Mouse (Mus musculus) kidney, embryonic 16.5 days (tissue): ENCODE results near the gene Gm16181. TPM values are rescaled to one million over a fixed set of nuclear protein-coding genes. Genes with fewer than 3 reads are reported as not detected.

ENCODE experiments used
- ATAC-seq: fragments of 200-750 bp; cut with Nextera tagmentation; 2 replicates; pipeline ENCODE4 v1.8.0; 2017; ENCODE audit warnings: moderate TSS enrichment; ENCODE audit not compliant: low FRiP score, low TSS enrichment
- H3K27ac ChIP-seq: fragments of 300-500 bp; sonication (generic); 2 replicates; pipeline ENCODE4 v1.5.1; 2014; ENCODE audit warnings: low read length
- H3K27me3 ChIP-seq: fragments of 300-500 bp; sonication (generic); 2 replicates; pipeline ENCODE4 v1.6.1; 2014; ENCODE audit warnings: low read length, control low read depth, mixed read lengths; ENCODE audit not compliant: insufficient read depth
- H3K36me3 ChIP-seq: fragments of 300-500 bp; sonication (generic); 2 replicates; pipeline ENCODE4 v1.6.1; 2014; ENCODE audit warnings: low read length, control low read depth, mixed read lengths; ENCODE audit not compliant: insufficient read depth
- H3K4me1 ChIP-seq: fragments of 300-500 bp; sonication (generic); 2 replicates; pipeline ENCODE4 v1.6.1; 2014; ENCODE audit warnings: low read length, control low read depth, mixed read lengths; ENCODE audit not compliant: insufficient read depth
- H3K4me2 ChIP-seq: fragments of 300-500 bp; sonication (generic); replicated peaks from 2 replicates; pipeline ENCODE4 v1.6.1; 2014; ENCODE audit warnings: low read depth, low read length
- H3K4me3 ChIP-seq: fragments of 300-500 bp; sonication (generic); 2 replicates; pipeline ENCODE4 v1.5.1; 2014; ENCODE audit warnings: mild to moderate bottlenecking, low read length
- H3K9ac ChIP-seq: fragments of 300-500 bp; sonication (generic); replicated peaks from 2 replicates; pipeline ENCODE4 v1.6.1; 2014; ENCODE audit warnings: low read length
- H3K9me3 ChIP-seq: fragments of 300-500 bp; sonication (generic); 2 replicates; pipeline ENCODE4 v1.6.1; 2016; ENCODE audit warnings: low read length, control low read depth
- WGBS: fragments of 180-500 bp; shearing (Covaris S2); extraction: QIAGEN DNeasy Blood & Tissue Kit; methylation state at CpG from one replicate; pipeline ENCODE4 v1.1.7; 2014; 5-methylcytosine and 5-hydroxymethylcytosine counted together
- polyA plus RNA-seq: library from polyadenylated mRNA; unstranded; fragments of >200 nt; fragmentation: Nextera tagmentation; extraction: Ambion mirVana; gene quantifications from 2 replicates; pipeline ENCODE4 v1.2.1, GENCODE M21; 2015

The Gm16181 gene
- polyA plus RNA-seq, 1 experiment from 2014 or later: 0.56 TPM

DNA sequence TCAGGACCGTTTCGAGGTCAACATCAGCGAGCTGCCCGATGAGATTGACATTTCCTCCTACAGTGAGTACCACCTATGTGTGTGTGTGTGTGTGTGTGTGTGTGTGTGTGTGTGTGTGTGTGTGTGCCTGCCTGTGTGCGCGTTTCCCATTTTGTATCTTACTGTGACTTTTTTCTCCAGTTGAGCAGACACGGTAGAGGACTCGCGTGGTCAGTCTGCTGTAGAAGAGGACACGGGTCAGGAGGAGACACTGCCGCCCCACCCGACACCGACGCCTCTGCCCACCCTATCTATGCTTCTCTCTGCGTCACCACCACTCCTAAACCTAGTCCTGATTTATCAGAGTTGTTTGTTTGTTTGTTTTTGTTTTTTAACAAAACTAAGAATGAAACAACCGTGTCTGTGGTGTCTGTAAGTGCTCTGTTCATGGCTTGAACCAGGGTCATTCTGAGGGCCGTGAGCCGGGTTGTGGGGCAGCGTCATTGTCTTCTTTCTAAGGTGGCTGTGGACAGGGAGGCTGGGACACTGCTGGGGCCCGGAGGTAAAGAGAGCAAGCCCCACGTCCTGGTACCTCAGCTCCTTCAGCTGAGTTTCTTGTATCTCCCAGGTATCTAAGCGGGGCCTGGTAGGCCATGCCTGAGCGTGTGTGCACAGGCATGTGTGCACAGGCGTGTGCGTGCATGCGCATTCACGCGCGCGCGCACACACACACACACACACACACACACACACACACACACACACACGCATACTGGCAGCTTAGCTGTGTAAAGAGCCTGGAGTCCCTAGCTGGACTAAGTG lies 32.9 kb downstream of the Gm16181 start:
- Histone ChIP-seq H3K4me2 (no peak overlapping the region), H3K27ac (no peak overlapping the region), H3K9ac (no peak overlapping the region), H3K27me3 (no peaks in the 10 kb centered on the region), H3K4me1 (0 out of 2 replicates have a peak, but pooled peaks cover 5% of the 10 kb centered on the region), H3K36me3 (peaks cover 53% of the 10 kb centered on the region), H3K4me3 (no peak overlapping the region), H3K9me3 (no peaks in the 10 kb centered on the region)
- ATAC-seq: 0 out of 2 replicates have a peak, but pooled peaks have one; percentile 2
- 82% methylated on average over 32 of the region's 32 CpGs for WGBS

DNA sequence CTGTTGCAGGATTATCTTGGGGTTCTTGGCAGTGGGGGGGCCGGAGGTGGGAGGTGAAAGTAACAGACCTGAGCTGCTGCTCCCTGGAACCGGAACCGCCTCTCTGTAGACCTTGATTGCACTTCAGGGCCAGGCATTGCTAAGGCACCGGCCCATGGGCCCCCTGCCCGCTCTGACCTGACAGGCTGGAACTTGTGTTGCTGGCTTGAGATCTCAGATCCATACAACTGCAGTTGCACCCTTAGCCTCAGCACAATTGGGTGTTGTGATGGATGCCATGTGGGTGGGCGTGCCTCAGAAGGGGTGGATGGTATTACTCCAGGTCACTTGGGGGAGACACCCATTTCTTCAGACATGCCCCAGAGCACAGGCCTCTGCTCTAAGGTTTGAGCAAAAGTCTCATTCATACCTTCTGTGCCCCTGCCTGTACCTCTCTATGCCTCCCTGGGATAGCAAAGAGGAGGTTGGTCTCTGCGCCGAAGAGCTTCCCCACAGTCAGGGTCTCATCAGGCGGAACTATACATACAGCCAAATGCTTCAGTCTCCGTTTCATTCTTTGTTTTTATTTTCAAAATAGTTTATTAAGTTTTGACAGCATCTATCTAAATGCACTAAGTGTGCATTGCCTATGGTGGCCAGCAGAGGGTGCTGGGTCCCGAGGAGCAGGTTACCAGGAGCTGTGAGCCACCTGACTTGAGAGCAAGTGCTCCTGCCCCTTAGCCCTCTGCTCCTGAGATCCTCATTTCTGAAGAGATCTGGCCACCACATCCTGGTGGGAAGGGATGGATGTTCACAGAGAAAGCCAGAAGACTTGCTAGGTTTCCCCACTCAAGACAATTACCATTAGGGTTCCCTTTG lies 33.8 kb downstream of the Gm16181 start:
- Histone ChIP-seq H3K4me2 (no peak overlapping the region), H3K9ac (no peak overlapping the region)
- 53% methylated on average over 11 of the region's 11 CpGs for WGBS

DNA sequence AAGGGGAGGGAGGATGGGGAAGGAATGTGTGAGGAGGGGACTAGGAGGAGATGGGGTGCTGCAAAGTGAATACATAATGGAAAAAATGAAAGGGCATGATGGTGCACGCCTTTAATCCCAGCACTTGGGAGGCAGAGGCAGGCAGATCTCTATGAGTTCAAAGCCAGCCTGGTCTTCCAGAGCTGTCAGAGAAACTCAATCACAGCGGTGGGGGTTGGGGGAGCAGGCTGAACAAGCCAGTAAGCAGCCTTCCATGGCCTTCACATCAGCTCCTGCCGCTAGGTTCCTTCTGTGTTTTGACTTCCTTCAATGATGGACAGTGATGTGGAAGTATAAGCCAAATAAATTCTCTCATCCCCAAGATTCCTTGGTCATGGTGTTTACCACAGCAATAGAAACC lies 34.7 kb downstream of the Gm16181 start:
- H3K27ac ChIP-seq: no peak overlapping the region
- no peak overlapping the region for H3K4me2 ChIP-seq
- 74% methylated on average over 3 of the region's 3 CpGs for WGBS
- H3K27me3 ChIP-seq: no peaks in the 10 kb centered on the region
- no peak overlapping the region for H3K9ac ChIP-seq
- H3K36me3 ChIP-seq: peaks cover 35% of the 10 kb centered on the region
- H3K4me1 ChIP-seq: no peaks in the 10 kb centered on the region
- no peak for ATAC-seq
- H3K9me3 ChIP-seq: no peaks in the 10 kb centered on the region
- H3K4me3 ChIP-seq: no peak overlapping the region

More for the DNA sequence above, 33.8 kb downstream of the Gm16181 start:
- ATAC-seq: 0 out of 2 replicates have a peak, but pooled peaks have one; percentile 33
- no peaks in the 10 kb centered on the region for H3K27me3 ChIP-seq
- no peak overlapping the region for H3K4me3 ChIP-seq
- no peak overlapping the region for H3K27ac ChIP-seq
- H3K36me3 ChIP-seq: peaks cover 43% of the 10 kb centered on the region
- H3K9me3 ChIP-seq: no peaks in the 10 kb centered on the region
- no peaks in the 10 kb centered on the region for H3K4me1 ChIP-seq

GRCm38 (mm10) chr17:35255704-35256103 lies 35.1 kb downstream of the Gm16181 start:
- WGBS: 41% methylated on average over 4 of the region's 4 CpGs
- Histone ChIP-seq H3K4me2 (no peak overlapping the region), H3K9ac (no peak overlapping the region), H3K9me3 (no peaks in the 10 kb centered on the region), H3K4me1 (no peaks in the 10 kb centered on the region), H3K27ac (no peak overlapping the region), H3K27me3 (no peaks in the 10 kb centered on the region), H3K36me3 (peaks cover 31% of the 10 kb centered on the region), H3K4me3 (no peak overlapping the region)
- no peak for ATAC-seq

GRCm38 (mm10) chr17:35257378-35257777 lies 36.7 kb downstream of the Gm16181 start:
- Histone ChIP-seq H3K4me1 (peaks cover under 1% of the 10 kb centered on the region; the same call in 1 of the 2 replicates), H3K9ac (no peak overlapping the region), H3K27me3 (peaks cover 8% of the 10 kb centered on the region; the same call in 1 of the 2 replicates), H3K27ac (no peak overlapping the region), H3K4me3 (no peak overlapping the region), H3K4me2 (no peak overlapping the region), H3K9me3 (no peaks in the 10 kb centered on the region), H3K36me3 (peaks cover 18% of the 10 kb centered on the region)
- ATAC-seq: no peak
- 66% methylated on average over 1 of the region's 1 CpGs for WGBS

DNA sequence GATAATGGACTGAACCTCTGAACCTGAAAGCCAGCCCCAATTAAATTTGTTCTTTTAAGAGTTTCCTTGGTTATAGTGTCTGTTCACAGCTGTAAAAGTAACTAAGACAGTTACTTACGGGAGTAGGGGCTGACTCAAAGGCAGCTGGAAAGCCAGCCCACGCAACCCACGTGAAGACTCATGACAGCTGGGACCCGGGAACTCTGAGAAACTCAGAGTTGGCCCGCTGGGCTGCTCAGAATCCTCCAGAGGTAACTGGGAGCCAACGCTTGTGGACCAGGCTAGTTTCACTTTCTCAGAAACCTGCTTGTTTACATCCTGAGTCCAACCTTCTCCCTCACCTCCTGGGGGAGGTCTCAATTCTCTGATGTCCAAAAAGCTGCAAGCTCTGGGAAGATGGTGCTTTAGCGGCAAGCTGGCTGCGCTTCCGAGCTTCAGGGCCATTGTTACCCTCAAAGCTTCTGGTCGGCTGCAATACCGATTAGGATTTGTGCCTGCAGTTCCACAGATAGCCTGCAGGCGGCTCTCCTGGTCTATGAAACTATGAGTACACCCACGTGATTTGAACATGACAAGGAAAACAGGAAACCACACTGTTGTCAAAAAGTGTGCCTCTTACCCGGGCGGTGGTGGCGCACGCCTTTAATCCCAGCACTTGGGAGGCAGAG lies 37.3 kb downstream of the Gm16181 start:
- peaks cover 9% of the 10 kb centered on the region; the same call in 1 of the 2 replicates for H3K27me3 ChIP-seq
- ATAC-seq: no peak
- peak overlapping the region; percentile 28 for H3K4me3 ChIP-seq
- peak overlapping the region; percentile 49 for H3K4me2 ChIP-seq
- peak overlapping the region; percentile 48 for H3K9ac ChIP-seq
- no peaks in the 10 kb centered on the region for H3K9me3 ChIP-seq
- no peak overlapping the region for H3K27ac ChIP-seq
- H3K36me3 ChIP-seq: peaks cover 13% of the 10 kb centered on the region
- peaks cover 4% of the 10 kb centered on the region; the same call in 1 of the 2 replicates for H3K4me1 ChIP-seq
- 12% methylated on average over 17 of the region's 17 CpGs for WGBS

GRCm38 (mm10) chr17:35258492-35259478 lies 38.2 kb downstream of the Gm16181 start:
- Histone ChIP-seq H3K9ac (no peak overlapping the region), H3K9me3 (no peaks in the 10 kb centered on the region), H3K4me3 (no peak overlapping the region), H3K4me1 (peaks cover 4% of the 10 kb centered on the region; the same call in 1 of the 2 replicates), H3K27me3 (peaks cover 13% of the 10 kb centered on the region; the same call in 1 of the 2 replicates), H3K27ac (no peak overlapping the region), H3K4me2 (no peak overlapping the region), H3K36me3 (peaks cover 5% of the 10 kb centered on the region)
- 67% methylated on average over 11 of the region's 14 CpGs for WGBS
- no peak for ATAC-seq

DNA sequence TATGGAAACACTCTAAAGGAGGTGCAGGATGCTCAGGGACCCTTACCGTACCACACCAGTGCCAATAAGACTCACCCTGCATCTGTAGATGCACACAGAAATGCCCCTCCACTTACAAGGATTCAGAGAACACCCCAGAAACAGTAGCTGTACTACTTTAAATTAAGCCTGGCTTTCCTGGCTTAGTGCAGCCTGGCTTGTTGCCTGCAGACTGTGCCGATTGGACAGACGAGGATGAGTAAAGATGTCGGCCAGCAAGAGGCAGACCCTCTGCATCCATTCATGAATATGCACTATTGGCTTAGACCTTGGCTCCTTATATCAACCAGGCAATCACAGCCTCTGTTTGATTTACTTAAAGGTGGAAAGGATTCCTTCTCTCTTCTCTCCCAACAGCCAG lies 39.0 kb downstream of the Gm16181 start:
- no peaks in the 10 kb centered on the region for H3K36me3 ChIP-seq
- H3K27ac ChIP-seq: no peak overlapping the region
- H3K27me3 ChIP-seq: peaks cover 20% of the 10 kb centered on the region; the same call in 1 of the 2 replicates
- H3K4me1 ChIP-seq: peaks cover 4% of the 10 kb centered on the region; the same call in 1 of the 2 replicates
- H3K9ac ChIP-seq: no peak overlapping the region
- WGBS: 79% methylated on average over 4 of the region's 4 CpGs
- no peak for ATAC-seq
- H3K4me2 ChIP-seq: no peak overlapping the region
- H3K4me3 ChIP-seq: no peak overlapping the region
- H3K9me3 ChIP-seq: no peaks in the 10 kb centered on the region
